Mouse (Mus musculus) layer of hippocampus, adult 11-12 months (tissue): ENCODE measurements around the gene Sbno2.

Source experiments
- DNase-seq: peaks from one replicate; pipeline ENCODE4 v3.0.0; 2022; ENCODE audit warnings: low spot score

Sbno2 gene

DNA sequence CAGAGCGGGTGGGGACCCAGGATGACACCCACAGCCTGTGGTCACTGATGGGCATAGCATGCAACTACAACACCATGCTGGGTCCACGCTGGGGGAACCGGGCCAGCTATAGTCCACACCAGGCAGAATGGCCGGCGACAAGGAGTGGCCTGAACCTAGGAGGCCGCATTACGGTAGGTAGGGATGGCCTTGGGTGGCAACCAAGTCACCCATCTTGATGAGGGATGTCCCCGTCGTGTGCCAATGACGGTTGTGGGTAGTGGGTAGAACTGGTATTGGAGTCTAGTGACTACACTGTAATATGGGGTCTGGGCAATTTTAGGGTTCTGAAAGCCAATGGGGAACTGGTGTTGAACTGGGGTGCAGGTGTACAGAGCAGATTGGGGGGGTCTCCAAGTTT is 88.4 kb downstream of the Sbno2 start:
- DNase-seq, result no peak

DNA sequence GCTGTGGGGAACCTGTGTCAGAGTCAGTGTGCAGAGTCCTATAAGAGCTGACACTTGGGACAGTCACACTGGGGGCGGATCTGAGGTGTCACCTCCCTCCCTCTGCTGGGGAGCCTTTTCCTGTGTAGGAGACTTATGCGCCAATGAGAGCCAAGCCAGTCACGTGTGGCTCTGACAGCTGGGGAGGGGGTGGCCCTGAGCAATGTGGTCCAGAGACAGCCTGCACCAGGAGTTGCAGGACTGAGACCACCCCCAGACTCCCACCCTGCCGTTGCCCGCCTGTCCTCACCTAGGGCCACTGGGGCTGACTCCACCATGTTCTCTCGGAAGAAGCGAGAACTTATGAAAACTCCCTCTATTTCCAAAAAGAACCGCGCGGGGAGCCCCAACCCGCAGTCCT is 88.9 kb downstream of the Sbno2 start, which contains the start of gene Arhgap45:
TSS of gene Arhgap45 (plus strand) at position 143 of the 400 bp plus-strand sequence.
- peak; percentile 64 for DNase-seq

DNA sequence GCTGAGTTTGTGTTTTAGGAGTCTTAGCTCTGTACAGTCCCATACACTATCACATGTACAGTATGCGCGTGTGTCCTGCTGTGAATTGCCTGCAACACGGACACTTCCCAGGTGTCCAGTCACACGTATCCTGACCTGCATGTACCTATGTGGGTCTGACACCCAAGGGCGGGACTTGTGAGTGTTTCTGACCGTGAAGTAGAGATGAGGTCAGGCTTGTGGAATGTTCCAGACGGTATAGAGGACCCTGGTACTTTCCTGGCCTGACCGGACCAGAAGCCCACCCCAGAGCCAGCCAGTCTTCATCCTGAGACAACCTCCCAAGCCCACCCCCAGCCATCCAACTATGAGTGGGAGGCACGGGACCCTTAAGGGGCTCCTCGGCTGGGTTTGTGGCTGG is 89.8 kb downstream of the Sbno2 start:
- DNase-seq, result no peak

DNA sequence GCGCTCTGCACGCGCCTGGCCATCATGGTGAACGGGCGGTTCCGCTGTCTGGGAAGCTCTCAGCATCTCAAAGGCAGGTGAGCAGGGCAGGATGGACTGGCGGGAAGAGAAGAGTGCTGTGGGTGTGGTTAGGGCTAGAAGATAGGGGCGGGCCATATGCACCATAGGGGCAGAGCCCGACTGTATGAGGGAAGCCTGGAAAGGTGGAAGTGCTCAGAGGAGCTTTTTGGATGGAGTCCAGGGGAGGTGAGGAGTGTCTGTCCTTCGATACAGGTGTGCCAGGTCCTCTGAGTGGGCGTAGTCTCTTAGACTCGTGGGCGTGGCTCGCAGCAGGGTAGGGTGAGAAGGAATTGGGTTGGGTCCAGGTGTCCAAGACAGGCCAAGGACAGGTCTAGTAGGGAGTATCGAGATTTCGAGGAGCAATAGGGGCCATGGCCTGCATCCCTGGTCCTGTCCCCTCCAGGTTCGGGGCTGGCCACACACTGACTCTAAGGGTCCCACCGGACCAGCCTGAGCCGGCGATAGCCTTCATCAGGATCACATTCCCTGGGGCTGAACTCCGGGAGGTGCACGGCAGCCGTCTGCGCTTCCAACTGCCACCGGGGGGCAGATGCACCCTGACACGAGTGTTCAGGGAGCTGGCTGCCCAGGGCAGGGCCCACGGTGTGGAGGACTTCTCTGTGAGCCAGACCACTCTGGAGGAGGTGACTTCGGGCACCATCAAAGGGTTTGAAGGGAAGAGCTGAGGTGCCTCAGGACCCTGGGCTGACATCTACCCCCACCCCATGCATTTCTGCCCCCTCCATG is 90.7 kb downstream of the Sbno2 start:
- DNase-seq, result no peak

DNA sequence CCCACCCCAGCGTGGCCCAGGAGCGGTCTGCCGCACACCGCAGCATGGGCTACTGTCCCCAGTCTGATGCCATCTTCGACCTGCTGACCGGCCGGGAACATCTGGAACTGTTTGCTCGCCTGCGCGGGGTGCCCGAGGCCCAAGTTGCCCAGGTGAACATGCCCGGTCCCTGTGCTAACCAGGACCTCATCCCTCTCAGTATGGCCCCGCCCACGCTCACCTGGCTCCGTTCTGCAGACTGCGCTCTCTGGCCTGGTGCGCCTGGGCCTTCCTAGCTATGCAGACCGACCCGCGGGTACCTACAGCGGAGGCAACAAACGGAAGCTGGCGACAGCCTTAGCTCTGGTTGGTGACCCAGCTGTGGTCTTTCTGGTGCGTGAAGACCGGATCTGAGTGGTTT is 91.8 kb downstream of the Sbno2 start:
- DNase-seq, result no peak

DNA sequence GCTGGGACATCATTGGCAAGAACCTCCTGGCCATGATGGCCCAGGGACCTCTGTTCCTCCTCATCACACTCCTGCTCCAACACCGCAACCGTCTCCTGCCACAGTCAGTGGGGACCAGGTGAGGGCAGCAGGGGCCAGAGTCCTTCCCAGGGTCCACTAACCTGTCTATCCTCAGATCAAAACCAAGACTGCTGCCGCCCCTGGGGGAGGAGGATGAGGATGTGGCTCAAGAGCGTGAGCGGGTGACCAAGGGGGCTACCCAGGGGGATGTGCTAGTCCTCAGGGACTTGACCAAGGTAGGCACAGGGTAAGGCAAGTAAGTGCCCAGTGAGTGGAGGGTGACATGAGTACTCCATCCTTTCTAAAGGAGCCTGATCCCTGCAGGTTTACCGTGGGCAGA is 93.6 kb downstream of the Sbno2 start:
- no peak for DNase-seq
